Comparison of ENCODE assay signal across 18 mouse cellular contexts in the genomic region with DNA sequence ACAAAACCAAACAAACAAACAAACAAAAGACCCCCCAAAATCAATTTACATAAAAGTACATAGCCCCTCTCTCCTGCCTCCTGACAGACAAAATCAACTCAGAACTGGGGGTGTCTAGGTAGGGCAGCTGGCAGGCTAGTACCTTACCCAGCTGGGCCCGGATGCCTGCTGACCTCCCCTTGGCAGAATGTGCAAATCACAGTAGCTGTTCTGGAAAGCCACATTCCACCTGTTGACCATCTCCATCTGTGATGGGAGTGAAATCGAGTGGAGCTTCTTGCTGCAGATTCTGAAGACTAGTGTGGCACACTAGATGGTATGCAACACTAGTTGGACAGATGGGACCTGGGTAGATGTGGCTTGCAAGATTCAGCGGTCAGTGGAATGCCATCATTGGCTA. TPM values are rescaled to one million over a fixed set of nuclear protein-coding genes. Genes with fewer than 3 reads are reported as not detected.
"Had no signal": no experiment of that assay in that cellular context is flagged by ENCODE, and none has a peak within 500 bp of the region (broad histone marks: within the 10 kb centered on the region; RNA-seq: fewer than 3 reads in every experiment).

No protein-coding gene starts in this region.

- H3K9me3 ChIP-seq: limb, embryonic 12.5 days; liver, embryonic 13.5 days; lung, embryonic 15.5 days had no signal

- DNase-seq: kidney, postnatal 10 days; kidney, postnatal 4 days; liver; liver, embryonic 13.5 days; liver, postnatal 0 days; lung, postnatal 14 days; right cerebral cortex, postnatal 14 days had no signal

- H3K27me3 ChIP-seq: liver, embryonic 13.5 days; lung, embryonic 15.5 days had no signal

- H3K4me3 ChIP-seq: left cerebral cortex, adult 2 months; limb, embryonic 12.5 days; liver, embryonic 13.5 days; lung, embryonic 15.5 days; megakaryocyte, embryonic 14.5 days had no signal

- H3K4me1 ChIP-seq: liver, embryonic 13.5 days; lung, embryonic 15.5 days; megakaryocyte, embryonic 14.5 days had no signal

- H3K36me3 ChIP-seq: limb, embryonic 12.5 days; liver, embryonic 13.5 days; lung, embryonic 15.5 days had no signal

- H3K27ac ChIP-seq: left cerebral cortex, adult 2 months; limb, embryonic 12.5 days; liver, embryonic 13.5 days; lung, embryonic 15.5 days; macrophage; stomach, postnatal 0 days had no signal

RNA-seq across cellular contexts. Expression of a gene that starts 34.4 kb away (rescaled TPM):
- total RNA-seq: left cerebral cortex, postnatal 25 days had no signal
- polyA plus RNA-seq: liver, embryonic 13.5 days; liver, postnatal 0 days; macrophage; small intestine, adult 2 months had no signal

RNA-seq across cellular contexts. Expression of a gene that starts 41.7 kb away (rescaled TPM):
- polyA plus RNA-seq: limb, embryonic 12.5 days; lung, embryonic 15.5 days; macrophage; midbrain, embryonic 11.5 days; midbrain, embryonic 16.5 days; neural tube, embryonic 14.5 days had no signal
